Mouse (Mus musculus) A20 (cell line): ENCODE data around the gene Ubr7.
A peak's percentile ranks its signal among the peaks of the same experiment; 100 is the strongest.

Experiments used
- DNase-seq: peaks from one replicate; pipeline ENCODE4 v3.0.0-alpha.2; 2011; ENCODE audit warnings: low read depth, low spot score

The Ubr7 gene

GRCm38 (mm10) chr12:102757689-102758402 is at the start of gene Ubr7, which contains the start of the genes Gm28051 and Gon7:
Gene Ubr7 (plus strand): TSS chr12:102757967.
Gene Gm28051 (minus strand): TSS chr12:102757765.
Gene Gon7 (minus strand): TSS chr12:102757803.
- DNase-seq: peak; percentile 98

DNA sequence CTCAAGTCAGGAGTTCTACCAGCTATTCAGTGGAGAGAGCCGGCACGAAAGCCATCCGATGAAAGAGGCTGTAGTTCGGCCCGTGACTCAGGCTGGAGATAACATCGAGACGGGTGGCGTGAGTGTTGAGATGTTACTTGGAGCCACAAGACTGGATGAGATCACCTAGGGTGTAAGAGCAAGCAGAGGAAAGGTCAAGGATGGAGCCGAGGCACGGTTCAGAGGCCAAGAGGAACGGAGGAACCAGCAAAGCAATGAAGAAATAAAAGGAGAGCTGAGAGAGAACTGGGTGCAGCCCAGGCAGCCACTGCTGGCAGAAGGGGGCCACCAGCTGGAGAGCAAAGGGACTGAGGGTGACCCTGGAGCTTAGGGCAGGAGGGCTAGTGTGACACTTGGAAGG is 49.5 kb upstream of the Ubr7 start:
- no peak for DNase-seq

- no peak for DNase-seq
Observed at GRCm38 (mm10) chr12:102709896-102710295, 47.9 kb upstream of the Ubr7 start.

- no peak for DNase-seq
Observed at GRCm38 (mm10) chr12:102710851-102711375, 46.9 kb upstream of the Ubr7 start.

- DNase-seq: no peak
Observed at GRCm38 (mm10) chr12:102713153-102713865, 44.5 kb upstream of the Ubr7 start.

- no peak for DNase-seq
Observed at GRCm38 (mm10) chr12:102714116-102714515, 43.7 kb upstream of the Ubr7 start.

- no peak for DNase-seq
Observed at GRCm38 (mm10) chr12:102714654-102715395, 42.9 kb upstream of the Ubr7 start.

- peak; percentile 58 for DNase-seq
Observed at GRCm38 (mm10) chr12:102719552-102720315, 38.0 kb upstream of the Ubr7 start.

DNA sequence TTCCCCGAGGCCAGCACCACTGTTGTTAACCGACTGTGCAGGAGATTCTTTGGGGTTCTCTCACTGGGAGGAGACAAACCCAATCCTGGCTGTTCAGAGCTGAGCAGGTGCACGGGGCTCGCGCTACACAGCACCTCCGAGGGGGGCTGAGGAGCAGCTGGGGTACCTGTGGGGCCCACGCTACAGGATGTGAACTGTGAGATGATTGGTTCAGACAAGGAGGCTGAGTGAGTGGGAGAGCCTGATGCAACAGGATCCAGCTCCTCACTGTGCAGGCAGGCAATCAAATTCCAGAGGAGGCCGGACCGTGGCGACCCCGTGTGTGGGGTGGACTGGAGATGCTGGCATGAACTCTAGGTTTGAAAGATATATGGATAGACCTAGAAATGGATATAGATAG is 35.3 kb upstream of the Ubr7 start:
- no peak for DNase-seq

DNA sequence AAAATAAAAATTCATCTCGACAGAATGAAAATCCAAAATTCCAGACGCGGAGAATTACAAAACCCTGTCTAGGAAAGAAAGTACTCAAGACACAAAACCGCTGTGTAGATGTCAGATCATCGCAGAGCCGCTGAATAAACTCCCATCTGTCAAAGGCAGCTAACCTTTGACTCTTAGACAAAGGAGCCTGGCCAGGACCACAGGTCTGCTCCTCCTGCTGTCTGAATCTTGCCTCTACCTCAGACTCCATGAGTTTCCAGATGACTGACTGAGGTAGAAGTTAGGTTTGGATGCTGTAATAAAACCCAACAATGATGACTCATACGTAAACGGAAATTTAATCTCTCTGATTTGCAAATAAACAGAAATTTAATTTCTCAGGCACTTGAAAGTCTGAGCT is 34.8 kb upstream of the Ubr7 start:
- DNase-seq: no peak

GRCm38 (mm10) chr12:102723861-102724260 is 33.9 kb upstream of the Ubr7 start:
- no peak for DNase-seq

GRCm38 (mm10) chr12:102725146-102725545 is 32.6 kb upstream of the Ubr7 start:
- no peak for DNase-seq

GRCm38 (mm10) chr12:102725761-102726175 is 32.0 kb upstream of the Ubr7 start:
- no peak for DNase-seq

GRCm38 (mm10) chr12:102729855-102730797 is 27.6 kb upstream of the Ubr7 start:
- DNase-seq: no peak

DNA sequence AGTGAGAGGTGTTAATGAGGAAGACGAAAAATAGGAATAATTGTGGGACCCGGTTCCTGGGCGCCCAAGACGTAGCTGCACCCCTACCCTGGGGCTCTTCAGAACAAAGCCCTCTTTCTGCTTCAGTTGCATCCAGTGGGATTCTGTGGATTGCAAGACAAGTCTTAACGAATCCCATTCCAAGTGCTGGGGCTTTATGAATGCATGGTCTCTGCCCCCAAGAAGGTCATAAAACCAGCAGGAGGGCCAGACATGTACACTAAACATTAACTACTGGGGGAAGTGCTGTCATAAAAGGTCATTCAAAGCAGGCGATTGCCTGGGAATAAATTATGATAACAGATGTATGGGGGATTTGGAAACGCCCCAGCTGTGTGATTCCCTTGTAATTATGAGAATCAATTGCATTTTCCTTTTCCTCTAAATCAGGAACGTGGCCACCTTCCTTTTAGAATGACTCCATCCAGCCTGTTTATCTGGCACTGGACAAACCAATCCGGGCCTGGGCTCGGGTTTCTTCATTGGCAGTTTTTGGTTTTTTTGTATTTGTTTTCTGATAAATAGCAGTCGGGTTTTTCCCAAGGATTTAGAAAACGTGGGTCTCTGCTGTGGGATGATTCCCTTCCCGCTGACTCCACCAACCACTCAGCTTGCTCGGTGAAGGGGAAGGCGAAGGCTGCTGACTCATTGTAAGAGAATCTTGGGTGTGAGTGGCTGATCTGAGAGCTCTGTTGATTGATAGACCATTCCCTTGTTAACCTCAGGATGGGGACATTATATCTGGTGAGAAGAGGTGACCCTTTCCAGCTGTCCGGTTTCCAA is 26.8 kb upstream of the Ubr7 start:
- no peak for DNase-seq

- DNase-seq: peak; percentile 63
Observed at GRCm38 (mm10) chr12:102733381-102733780, 24.4 kb upstream of the Ubr7 start.

GRCm38 (mm10) chr12:102739096-102739495 is 18.7 kb upstream of the Ubr7 start:
- DNase-seq: no peak

DNA sequence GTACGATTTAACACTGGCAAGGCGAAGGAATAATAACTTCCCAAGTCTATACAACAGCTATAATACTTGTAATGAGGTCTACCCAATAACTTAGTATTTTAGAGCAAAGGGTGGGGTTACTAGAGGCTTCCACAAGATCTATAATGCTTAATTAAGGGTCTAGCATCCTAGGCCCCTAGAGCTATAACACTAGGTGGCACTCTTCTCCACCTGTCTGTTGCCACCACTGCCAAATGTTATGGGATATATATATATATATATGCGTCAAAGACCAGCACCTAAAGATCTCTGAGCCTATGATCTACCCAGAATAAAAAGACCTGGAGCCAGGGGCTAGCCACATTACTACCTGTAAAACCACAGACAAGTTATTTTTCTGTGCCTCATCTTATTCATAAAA is 17.5 kb upstream of the Ubr7 start:
- peak; percentile 47 for DNase-seq

GRCm38 (mm10) chr12:102742056-102742455 is 15.7 kb upstream of the Ubr7 start:
- no peak for DNase-seq
